Mouse (Mus musculus) kidney, postnatal 0 days (tissue): ENCODE results near the gene Hormad2. TPM values are rescaled to one million over a fixed set of nuclear protein-coding genes. Genes with fewer than 3 reads are reported as not detected.

Experiments
- ATAC-seq: fragments of 200-750 bp; cut with Nextera tagmentation; replicated peaks from 2 replicates; pipeline ENCODE4 v1.8.0; 2017; ENCODE audit warnings: low read depth, moderate number of reproducible peaks, moderate TSS enrichment, moderate library complexity; ENCODE audit not compliant: low FRiP score
- DNase-seq: peaks from one replicate; pipeline ENCODE4 v3.0.0-alpha.2; 2016; ENCODE audit warnings: low spot score
- H3K27ac ChIP-seq: fragments of 300-500 bp; sonication (generic); 2 replicates; pipeline ENCODE4 v1.5.1; 2014; ENCODE audit warnings: mild to moderate bottlenecking
- H3K27me3 ChIP-seq: fragments of 300-500 bp; sonication (generic); 2 replicates; pipeline ENCODE4 v1.6.1; 2014; ENCODE audit warnings: low read length, mixed read lengths; ENCODE audit not compliant: insufficient read depth
- H3K36me3 ChIP-seq: fragments of 300-500 bp; sonication (generic); 2 replicates; pipeline ENCODE4 v1.6.1; 2014; ENCODE audit warnings: low read length, mixed read lengths; ENCODE audit not compliant: insufficient read depth
- H3K4me1 ChIP-seq: fragments of 300-500 bp; sonication (generic); replicated peaks from 2 replicates; pipeline ENCODE4 v1.6.1; 2014; ENCODE audit warnings: antibody characterized with exemption, low read length, mixed read lengths; ENCODE audit not compliant: insufficient read depth
- H3K4me2 ChIP-seq: fragments of 300-500 bp; sonication (generic); 2 replicates; pipeline ENCODE4 v1.6.1; 2014; ENCODE audit warnings: mild to moderate bottlenecking, low read length, moderate library complexity, mixed read lengths
- H3K4me3 ChIP-seq: fragments of 300-500 bp; sonication (generic); replicated peaks from 2 replicates; pipeline ENCODE4 v1.5.1; 2014; ENCODE audit warnings: low read depth, low read length
- H3K9ac ChIP-seq: fragments of 300-500 bp; sonication (generic); 2 replicates; pipeline ENCODE4 v1.6.1; 2014; ENCODE audit warnings: low read depth, low read length
- H3K9me3 ChIP-seq: fragments of 300-500 bp; sonication (generic); replicated peaks from 2 replicates; pipeline ENCODE4 v1.6.1; 2016; ENCODE audit warnings: low read length, inconsistent platforms, mixed read lengths
- CTCF ChIP-seq: IDR thresholded peaks from 2 replicates; pipeline ENCODE4 v1.5.1; 2016; ENCODE audit warnings: antibody characterized with exemption, low read depth, mild to moderate bottlenecking, moderate library complexity
- WGBS: fragments of 180-500 bp; shearing (Covaris S2); extraction: QIAGEN DNeasy Blood & Tissue Kit; methylation state at CpG from one replicate; pipeline ENCODE4 v1.1.7; 2014; 5-methylcytosine and 5-hydroxymethylcytosine counted together
- polyA plus RNA-seq: library from polyadenylated mRNA; unstranded; fragments of >200 nt; fragmentation: Nextera tagmentation; extraction: Ambion mirVana; gene quantifications from 2 replicates; pipeline ENCODE4 v1.2.1, GENCODE M21; 2015

Gene Hormad2
- polyA plus RNA-seq, 1 experiment from 2014 or later: 0.26 TPM

DNA sequence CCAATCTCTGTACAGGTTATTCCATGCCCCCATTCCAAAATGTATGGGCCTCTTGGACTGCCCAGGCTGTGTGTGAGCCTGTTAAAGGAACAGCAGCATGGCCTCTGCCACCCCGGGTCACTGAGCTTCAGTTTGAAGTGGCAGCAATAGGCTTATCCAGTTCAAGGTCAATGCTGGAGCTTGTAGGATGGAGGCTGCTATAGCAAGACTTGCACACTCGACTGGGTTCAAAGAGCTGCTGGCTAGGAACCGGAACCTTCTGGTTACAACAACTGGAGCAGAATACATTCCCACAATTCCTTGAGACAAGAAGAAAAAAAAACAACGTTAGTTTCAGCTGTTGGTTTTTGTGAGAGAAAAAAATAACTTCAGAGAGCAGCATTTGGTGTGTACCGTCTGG lies 41.7 kb upstream of the Hormad2 start:
- Histone ChIP-seq H3K36me3 (peaks cover 73% of the 10 kb centered on the region), H3K4me1 (no peaks in the 10 kb centered on the region), H3K27me3 (no peaks in the 10 kb centered on the region), H3K27ac (no peak overlapping the region; the same call in 1 of the 2 replicates), H3K9ac (no peak overlapping the region), H3K9me3 (no peaks in the 10 kb centered on the region), H3K4me3 (no peak overlapping the region), H3K4me2 (no peak overlapping the region)
- ATAC-seq (no peak), DNase-seq (no peak)
- no peak for TF ChIP-seq CTCF
- WGBS: 52% methylated on average over 5 of the region's 5 CpGs

DNA sequence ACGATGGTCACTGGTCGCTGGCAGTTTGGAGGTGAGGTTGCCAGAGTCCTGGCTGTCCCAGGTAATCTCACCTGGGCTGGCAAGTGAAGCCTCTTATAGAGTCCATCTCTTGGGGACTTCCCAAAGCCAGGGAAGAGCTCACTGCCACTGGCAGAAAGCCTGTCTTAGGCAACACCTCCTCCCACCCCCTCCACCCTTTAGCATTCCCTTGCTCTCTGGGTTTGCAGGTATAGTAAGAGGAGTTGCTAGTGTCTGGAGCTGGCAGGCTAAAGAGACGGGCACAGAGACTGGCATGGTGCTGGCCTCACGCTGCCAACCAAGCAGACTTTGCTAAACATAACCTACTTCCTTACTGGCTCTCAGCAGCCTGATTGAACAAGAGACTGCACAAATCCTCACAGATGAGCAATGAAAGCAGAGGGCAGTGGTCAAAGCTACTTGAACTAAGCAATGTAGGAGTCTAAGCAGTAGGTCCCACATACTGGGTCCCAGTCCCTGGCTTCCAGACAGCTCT lies 35.3 kb upstream of the Hormad2 start:
- H3K4me3 ChIP-seq: no peak overlapping the region
- no peak for TF ChIP-seq CTCF
- no peak overlapping the region for H3K27ac ChIP-seq
- no peaks in the 10 kb centered on the region for H3K27me3 ChIP-seq
- no peak overlapping the region for H3K4me2 ChIP-seq
- H3K4me1 ChIP-seq: peaks cover 7% of the 10 kb centered on the region
- H3K9ac ChIP-seq: no peak overlapping the region
- 88% methylated on average over 4 of the region's 4 CpGs for WGBS
- ATAC-seq (no peak), DNase-seq (no peak)
- no peaks in the 10 kb centered on the region for H3K9me3 ChIP-seq
- peaks cover 13% of the 10 kb centered on the region; the same call in 1 of the 2 replicates for H3K36me3 ChIP-seq

DNA sequence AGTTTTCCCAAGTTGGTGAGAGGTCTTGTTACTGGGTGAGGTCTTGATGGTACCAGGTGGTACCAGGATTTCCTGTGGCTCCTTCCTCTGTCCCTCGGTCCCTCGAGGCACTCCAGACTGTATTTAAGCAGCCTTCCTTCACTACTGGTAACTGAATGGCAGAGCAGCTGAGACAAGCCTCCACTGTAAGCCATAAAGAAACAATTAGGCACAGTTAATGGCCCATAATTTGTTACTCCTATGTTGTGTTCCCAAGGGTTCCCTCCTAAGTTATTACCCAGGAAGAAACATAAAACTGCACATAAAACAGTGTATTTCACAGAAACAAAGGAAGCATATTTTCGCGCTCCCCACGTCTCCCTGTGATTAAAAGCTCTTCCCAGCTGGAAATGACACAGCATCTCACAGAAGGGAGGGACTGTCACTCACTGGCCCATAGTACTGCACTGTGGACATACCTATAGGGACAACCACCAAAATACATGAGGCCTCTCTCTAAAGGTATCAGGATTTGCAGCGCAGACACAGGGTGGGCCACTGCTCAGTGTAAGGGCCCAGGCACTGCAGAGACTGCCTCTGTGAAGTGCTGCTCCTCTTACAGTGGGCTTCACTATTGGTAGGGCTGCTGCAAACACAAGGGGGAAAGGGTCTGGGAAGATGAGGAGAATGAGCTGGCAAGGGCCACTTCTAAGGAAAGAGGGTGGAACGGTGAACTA lies 31.7 kb upstream of the Hormad2 start:
- no peak overlapping the region for H3K4me2 ChIP-seq
- H3K4me1 ChIP-seq: peaks cover 7% of the 10 kb centered on the region
- H3K36me3 ChIP-seq: no peaks in the 10 kb centered on the region
- WGBS: 21% methylated on average over 7 of the region's 7 CpGs
- H3K9ac ChIP-seq: no peak overlapping the region
- TF ChIP-seq CTCF: no peak
- H3K27ac ChIP-seq: no peak overlapping the region
- no peak overlapping the region for H3K4me3 ChIP-seq
- DNase-seq (peak; percentile 83), ATAC-seq (no peak; the same call in 1 of the 2 replicates)
- H3K27me3 ChIP-seq: no peaks in the 10 kb centered on the region
- no peaks in the 10 kb centered on the region for H3K9me3 ChIP-seq

DNA sequence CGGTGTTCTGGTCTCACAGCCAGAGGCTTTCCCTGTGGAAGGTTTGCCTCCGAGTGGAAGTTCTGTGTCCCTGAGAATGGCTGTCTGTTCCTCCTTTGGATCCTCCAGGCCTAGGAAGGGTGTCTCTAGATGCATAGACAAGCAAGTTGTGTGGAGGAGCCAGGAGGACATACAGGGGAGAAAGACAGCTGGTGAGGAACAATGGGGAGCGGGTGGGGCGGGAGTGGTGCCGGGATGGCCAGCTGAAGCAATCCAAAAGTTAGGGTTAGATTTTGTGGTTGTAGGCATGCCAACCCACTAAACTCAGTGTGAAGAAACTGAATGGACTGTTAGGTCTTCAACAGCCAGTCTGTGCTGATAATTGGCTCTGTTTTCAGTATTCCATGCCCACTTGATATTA lies 30.8 kb upstream of the Hormad2 start:
- ATAC-seq (no peak), DNase-seq (no peak)
- H3K4me3 ChIP-seq: no peak overlapping the region
- H3K9ac ChIP-seq: no peak overlapping the region
- no peaks in the 10 kb centered on the region for H3K27me3 ChIP-seq
- H3K36me3 ChIP-seq: no peaks in the 10 kb centered on the region
- 62% methylated on average over 5 of the region's 5 CpGs for WGBS
- no peak overlapping the region for H3K27ac ChIP-seq
- TF ChIP-seq CTCF: no peak
- no peaks in the 10 kb centered on the region for H3K9me3 ChIP-seq
- H3K4me1 ChIP-seq: peaks cover 7% of the 10 kb centered on the region
- no peak overlapping the region for H3K4me2 ChIP-seq

DNA sequence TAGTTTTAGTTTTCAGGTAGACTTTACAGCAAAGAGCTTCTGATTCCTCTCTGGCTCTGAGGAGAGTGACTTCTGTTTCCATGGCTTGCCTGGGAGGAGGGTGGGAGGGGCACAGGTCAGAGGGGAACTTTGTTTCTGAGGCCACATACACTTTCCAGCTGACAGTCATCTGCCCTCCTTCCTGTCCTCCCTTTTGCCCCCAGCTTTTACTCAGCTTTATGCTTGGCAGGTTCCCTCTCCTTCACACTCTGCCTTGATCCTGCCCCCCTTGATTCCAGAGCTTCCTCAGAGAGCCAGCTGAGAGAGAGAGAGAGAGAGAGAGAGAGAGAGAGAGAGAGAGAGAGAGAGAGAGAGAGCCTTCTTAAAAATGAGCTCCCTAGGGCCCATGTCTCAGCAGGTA lies 30.3 kb upstream of the Hormad2 start:
- H3K4me2 ChIP-seq: no peak overlapping the region
- no peak overlapping the region for H3K4me3 ChIP-seq
- H3K36me3 ChIP-seq: no peaks in the 10 kb centered on the region
- ATAC-seq: no peak
- no peaks in the 10 kb centered on the region for H3K9me3 ChIP-seq
- DNase-seq: peak; percentile 64
- H3K4me1 ChIP-seq: peaks cover 7% of the 10 kb centered on the region
- H3K9ac ChIP-seq: no peak overlapping the region
- H3K27ac ChIP-seq: no peak overlapping the region
- TF ChIP-seq CTCF: no peak
- no peaks in the 10 kb centered on the region for H3K27me3 ChIP-seq

DNA sequence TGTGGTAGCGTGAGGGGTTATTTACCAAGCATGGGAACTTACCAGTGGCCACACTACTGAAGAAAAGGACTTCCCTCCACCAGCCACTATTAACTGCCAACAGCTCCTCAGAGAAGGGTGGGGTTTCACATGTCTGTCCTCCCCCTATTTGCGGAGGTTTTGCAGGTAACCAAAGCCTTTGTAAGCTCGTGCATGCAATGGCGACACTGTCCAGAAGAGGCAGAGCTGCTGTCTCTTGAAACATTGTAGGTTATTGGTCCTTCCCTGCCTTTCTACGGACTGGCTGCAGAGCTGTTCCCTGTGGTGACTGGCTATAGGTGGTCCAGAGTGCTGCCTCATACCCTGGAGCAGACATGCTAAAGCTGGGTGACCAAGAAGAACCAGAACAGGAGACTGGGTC lies 28.2 kb upstream of the Hormad2 start:
- peaks cover 7% of the 10 kb centered on the region for H3K4me1 ChIP-seq
- WGBS: 54% methylated on average over 5 of the region's 5 CpGs
- no peaks in the 10 kb centered on the region for H3K27me3 ChIP-seq
- H3K4me3 ChIP-seq: no peak overlapping the region
- H3K36me3 ChIP-seq: no peaks in the 10 kb centered on the region
- H3K9me3 ChIP-seq: no peaks in the 10 kb centered on the region
- ATAC-seq (no peak), DNase-seq (no peak)
- no peak overlapping the region for H3K27ac ChIP-seq
- no peak overlapping the region for H3K4me2 ChIP-seq
- peak; percentile 6; the same call in 1 of the 2 replicates for TF ChIP-seq CTCF
- H3K9ac ChIP-seq: no peak overlapping the region
